Mouse (Mus musculus): ENCODE measurements around the gene Celf6.

GRCm38 (mm10) chr9:59584871-59585308 is 7.2 kb downstream of the Celf6 start:
- TF ChIP-seq CTCF (IDR thresholded peaks at IDR 0.05; ENCODE audit: borderline replicate concordance, extremely low read depth, insufficient read depth, insufficient read length): peak; percentile 90
- no peak for TF ChIP-seq POLR2A (IDR thresholded peaks at IDR 0.05; ENCODE audit: borderline replicate concordance, extremely low read depth, insufficient read depth, insufficient read length, poor library complexity, severe bottlenecking)
